Mouse (Mus musculus) lung, adult 2 months (tissue): ENCODE results near the gene Itga2b. TPM values are rescaled to one million over a fixed set of nuclear protein-coding genes. Genes with fewer than 3 reads are reported as not detected.

ENCODE experiments used
- DNase-seq: peaks from one replicate; pipeline ENCODE4 v3.0.0; 2022
- H3K4me1 ChIP-seq: fragments of 200-500 bp; 2 replicates; pipeline ENCODE4 v1.6.1; 2011; ENCODE audit warnings: low read length; ENCODE audit not compliant: control insufficient read depth, insufficient read depth
- H3K4me3 ChIP-seq: fragments of 200-500 bp; replicated peaks from 2 replicates; pipeline ENCODE3; 2011; ENCODE audit warnings: low read depth, mild to moderate bottlenecking, control low read depth, low read length; ENCODE audit errors: extremely low read depth
- CTCF ChIP-seq: fragments of 200-500 bp; IDR thresholded peaks from 2 replicates; pipeline ENCODE4 v1.5.1; 2011; ENCODE audit warnings: mild to moderate bottlenecking, low read length, control low read depth; ENCODE audit not compliant: insufficient read depth
- POLR2A ChIP-seq: fragments of 200-500 bp; IDR thresholded peaks from 2 replicates; pipeline ENCODE4 v1.6.1; 2011; ENCODE audit warnings: low read depth, mild to moderate bottlenecking, control low read depth, low read length, borderline replicate concordance; ENCODE audit errors: extremely low read depth
- WGBS: fragments of 180-500 bp; shearing (Covaris S2); methylation state at CpG from one replicate; pipeline ENCODE4 v1.1.7; 2018; 5-methylcytosine and 5-hydroxymethylcytosine counted together
- polyA plus RNA-seq: library from polyadenylated mRNA; depleted of rRNA; stranded (reverse); fragments of >200 nt; gene quantifications from 2 replicates; pipeline ENCODE4 v1.2.3, GENCODE M21; 2012

Itga2b gene
- polyA plus RNA-seq, 1 experiment = 14.9 TPM

DNA sequence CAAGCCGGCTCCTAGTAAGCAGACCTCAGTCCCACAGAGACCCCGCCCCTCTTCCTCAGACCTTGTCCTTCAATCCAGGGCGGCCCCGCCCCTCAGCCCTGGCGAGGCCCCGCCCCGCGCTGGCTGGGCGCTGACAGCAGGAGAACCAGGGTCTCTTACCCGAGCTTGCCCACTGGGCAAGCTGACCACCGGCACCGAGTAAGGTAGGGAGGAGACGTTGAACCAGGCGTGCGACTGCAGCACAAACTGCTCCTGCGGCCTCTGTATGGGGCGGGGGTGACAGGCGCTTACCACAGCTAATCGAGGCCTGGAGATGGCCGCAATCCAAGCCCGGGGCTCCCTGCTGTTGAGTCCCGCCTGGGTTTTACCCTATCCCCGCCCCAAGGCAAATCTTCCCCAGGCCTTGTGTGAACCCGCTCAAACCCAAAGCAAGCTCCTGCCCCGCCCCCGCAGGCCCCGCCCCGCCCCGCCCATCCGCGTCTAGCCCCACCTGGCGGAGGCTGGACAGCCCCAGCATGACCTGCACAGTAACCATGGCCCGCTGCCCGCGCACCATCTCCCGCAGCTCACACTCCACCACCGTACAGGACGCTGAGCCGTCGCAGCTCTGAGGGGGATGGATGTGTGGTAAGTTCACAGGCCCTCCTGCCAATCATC lies 14.1 kb downstream of the Itga2b start:
- peak; percentile 69 for DNase-seq
- WGBS = under 1% methylated on average over 40 of the region's 40 CpGs
- Histone ChIP-seq H3K4me3 (peak overlapping the region; percentile 54), H3K4me1 (peaks cover 7% of the 10 kb centered on the region)
- TF ChIP-seq CTCF (no peak), POLR2A (no peak)

DNA sequence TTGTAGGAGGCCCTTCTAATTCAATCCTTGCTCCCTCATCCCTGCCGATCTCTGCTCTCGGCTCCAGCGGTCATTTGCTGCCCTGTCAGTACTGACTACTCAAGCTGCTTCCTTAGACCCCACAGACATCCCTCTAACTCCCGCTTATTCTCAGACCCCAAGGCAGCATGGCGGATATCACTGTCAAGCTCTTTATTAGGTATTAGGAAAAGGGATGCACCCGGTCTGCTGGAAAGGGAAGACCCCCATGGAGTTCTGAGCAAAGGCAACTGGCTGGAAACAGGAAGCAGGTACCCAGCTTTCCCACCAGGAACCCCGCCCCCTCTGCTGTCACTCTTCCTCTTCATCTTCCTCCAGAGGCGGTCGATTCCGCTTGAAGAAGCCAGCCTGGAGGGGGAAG lies 16.8 kb downstream of the Itga2b start:
- TF ChIP-seq CTCF (no peak), POLR2A (no peak)
- DNase-seq = no peak
- 30% methylated on average over 10 of the region's 10 CpGs for WGBS

DNA sequence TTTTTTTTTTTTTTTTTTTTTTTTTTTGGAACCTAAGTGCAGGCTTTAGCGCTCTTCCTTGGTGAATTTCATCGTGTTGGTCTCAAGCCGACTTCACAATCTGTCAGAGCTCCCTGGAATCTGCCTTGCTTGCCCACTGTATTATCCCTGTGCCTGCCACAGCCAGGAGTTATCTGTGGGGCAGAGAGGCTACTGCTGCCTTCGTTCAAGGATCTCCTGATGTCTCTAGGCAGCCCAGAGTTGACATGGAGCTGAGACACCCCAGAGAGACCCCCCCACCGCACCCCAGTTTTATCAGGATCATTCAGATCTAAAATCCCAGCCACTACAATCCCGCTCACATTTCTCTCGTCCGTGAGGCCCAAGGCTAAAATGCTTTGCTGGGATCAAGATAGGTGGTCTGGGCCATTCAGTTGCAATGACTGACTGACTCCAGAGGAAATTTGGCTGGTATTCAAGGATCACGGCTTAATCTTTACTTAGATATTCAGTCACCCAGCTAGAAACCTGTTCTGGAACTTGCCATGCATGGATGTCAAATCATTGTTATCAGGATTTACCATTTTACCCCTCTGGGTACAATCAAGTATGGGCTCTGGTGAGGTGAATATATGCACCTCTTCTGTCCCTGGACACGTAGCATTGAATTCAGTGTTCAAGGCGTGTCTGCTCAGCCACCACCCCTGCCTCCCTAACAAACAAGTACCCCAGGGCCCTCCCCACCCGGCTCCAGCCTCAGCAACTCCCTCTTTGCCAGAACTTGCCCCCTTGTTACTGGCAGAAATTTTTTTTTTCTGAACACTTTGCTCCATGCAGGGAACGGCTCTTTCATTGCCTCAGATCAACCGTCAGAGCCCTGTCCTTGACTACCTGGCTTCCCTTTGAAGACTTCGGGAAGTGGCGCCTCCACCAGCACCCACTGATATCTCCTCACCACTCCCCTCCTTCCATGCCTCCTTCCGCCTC lies 20.6 kb downstream of the Itga2b start:
- H3K4me1 ChIP-seq = peaks cover 11% of the 10 kb centered on the region
- WGBS = 63% methylated on average over 17 of the region's 17 CpGs
- no peak for DNase-seq
- TF ChIP-seq CTCF (no peak), POLR2A (no peak)
- H3K4me3 ChIP-seq = no peak overlapping the region

More for the DNA sequence above, 16.8 kb downstream of the Itga2b start:
- Histone ChIP-seq H3K4me1 (peaks cover 7% of the 10 kb centered on the region), H3K4me3 (no peak overlapping the region)

DNA sequence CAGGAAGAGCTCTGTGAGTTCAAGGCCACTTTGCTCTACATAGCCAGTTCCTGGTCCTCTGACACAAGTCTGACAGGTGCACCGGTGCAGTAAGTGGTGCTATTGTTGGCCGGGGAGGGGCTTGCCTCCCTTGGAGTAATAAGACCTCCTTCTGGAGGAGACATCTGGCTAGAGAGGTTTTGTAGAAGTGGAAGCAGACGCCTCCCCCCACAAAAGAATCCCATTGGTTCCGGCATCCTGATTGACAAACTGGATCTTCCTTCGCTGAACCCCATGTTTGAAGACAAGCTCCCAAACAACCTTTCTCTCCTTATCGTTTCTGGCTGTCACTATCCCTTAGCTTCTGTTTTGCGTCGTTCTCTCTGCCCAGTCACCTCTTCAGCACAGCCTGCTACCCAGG lies 21.6 kb downstream of the Itga2b start:
- no peak overlapping the region for H3K4me3 ChIP-seq
- no peak for TF ChIP-seq CTCF
- no peak for TF ChIP-seq POLR2A
- H3K4me1 ChIP-seq = peaks cover 11% of the 10 kb centered on the region
- WGBS = 24% methylated on average over 8 of the region's 8 CpGs
- DNase-seq = no peak

DNA sequence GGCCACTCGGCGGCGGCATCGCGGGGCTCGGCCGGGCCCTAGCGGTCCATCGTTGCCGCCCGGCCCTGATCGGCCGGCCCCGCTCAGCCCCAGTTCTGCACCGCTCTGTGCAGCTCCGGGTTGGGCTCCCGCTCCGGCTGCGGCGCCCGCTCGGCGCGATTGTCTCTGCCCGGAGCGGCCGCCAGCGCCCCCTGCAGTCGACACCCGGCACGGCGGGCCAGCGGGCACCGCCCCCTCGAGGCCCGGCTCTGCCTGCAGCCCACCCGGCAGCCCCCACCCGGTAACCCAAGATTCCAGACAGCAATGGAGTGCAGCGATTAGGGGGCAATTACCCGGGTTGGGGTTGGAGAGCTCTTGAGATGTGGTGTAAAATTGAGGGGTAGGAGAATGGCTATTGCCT lies 22.4 kb downstream of the Itga2b start, which contains the start of gene Fam171a2:
TSS of gene Fam171a2 (minus strand) at position 186 of the 400 bp plus-strand sequence.
- Histone ChIP-seq H3K4me1 (peaks cover 11% of the 10 kb centered on the region), H3K4me3 (peak within 1 kb of the TSS; percentile 68)
- peak; percentile 82 for DNase-seq
- under 1% methylated on average over 40 of the region's 40 CpGs for WGBS
- TF ChIP-seq CTCF (0 out of 2 replicates have a peak, but pooled peaks have one; percentile 5), POLR2A (no peak)

DNA sequence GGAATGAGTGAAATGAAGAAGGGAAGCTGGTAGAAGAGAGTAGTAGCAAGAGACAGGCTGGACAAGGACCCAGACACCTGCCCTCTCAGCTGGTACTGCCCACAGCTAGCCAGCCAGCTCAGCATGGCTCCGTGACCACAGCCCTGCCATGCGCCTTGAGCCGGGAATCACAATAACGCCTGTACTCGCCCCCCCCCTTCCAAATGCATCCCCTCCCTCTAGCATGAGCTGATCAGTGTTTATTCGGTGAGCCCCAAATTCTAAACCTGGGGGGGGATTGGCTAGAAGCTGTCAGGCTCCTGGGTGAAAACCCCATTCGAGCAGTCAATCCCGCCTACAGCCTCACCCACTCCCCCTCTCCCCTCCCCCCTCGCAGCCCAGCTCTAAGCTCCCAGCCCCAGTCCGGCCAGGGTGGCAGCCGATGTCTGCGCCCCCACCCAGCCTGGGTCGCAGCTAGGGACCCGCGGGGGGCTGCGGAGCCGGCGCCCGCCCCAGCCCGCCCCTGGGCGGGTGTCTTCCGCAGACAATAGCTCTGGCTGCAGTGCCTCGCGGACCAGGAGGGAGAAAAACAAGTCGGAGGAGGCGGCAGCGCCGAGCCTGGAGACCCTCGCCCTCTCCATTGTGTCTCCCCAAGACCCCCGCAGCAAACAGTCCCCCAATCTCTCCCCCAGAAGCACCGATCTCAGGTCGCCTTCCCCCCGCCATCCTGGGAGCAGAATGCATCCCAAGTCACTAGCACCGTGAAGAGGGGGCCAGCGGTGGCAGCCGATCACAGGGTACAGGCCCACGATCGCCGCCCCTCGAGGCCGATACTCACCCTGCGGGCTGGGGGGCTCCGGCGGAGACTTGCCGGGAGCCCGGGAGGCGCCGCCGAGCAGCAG lies 23.1 kb downstream of the Itga2b start:
- WGBS = under 1% methylated on average over 48 of the region's 49 CpGs
- no peak for TF ChIP-seq CTCF
- no peak for TF ChIP-seq POLR2A

DNA sequence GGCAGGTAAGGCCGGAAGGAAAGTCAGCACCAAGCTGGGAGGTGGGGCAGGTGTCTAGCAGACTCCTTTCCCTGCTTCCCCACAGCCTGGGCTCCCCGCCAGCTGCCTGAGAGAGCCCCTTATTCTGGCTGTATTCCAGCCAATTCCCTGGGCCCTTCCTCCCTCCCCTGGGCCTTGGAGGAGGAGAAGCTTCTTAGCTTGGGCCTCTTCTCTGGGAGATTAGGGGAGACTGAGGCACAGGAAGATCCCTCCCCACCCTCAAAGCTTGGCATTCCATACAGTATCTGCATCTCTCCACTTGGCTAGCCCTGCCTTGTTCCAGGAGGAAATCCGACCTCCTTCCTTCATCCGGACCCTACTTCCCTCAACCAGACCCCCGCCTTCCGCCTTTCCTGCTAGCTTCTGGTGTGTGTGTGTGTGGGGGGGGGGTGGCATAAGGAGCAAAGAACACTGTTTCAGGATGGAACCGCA lies 24.0 kb downstream of the Itga2b start:
- Histone ChIP-seq H3K4me1 (peaks cover 11% of the 10 kb centered on the region), H3K4me3 (no peak overlapping the region)
- TF ChIP-seq CTCF = no peak
- no peak for TF ChIP-seq POLR2A
- DNase-seq = no peak
- WGBS = 10% methylated on average over 7 of the region's 7 CpGs

More for the DNA sequence above, 23.1 kb downstream of the Itga2b start:
- Histone ChIP-seq H3K4me3 (peak overlapping the region; percentile 68), H3K4me1 (peaks cover 11% of the 10 kb centered on the region)
- DNase-seq = peak; percentile 39

DNA sequence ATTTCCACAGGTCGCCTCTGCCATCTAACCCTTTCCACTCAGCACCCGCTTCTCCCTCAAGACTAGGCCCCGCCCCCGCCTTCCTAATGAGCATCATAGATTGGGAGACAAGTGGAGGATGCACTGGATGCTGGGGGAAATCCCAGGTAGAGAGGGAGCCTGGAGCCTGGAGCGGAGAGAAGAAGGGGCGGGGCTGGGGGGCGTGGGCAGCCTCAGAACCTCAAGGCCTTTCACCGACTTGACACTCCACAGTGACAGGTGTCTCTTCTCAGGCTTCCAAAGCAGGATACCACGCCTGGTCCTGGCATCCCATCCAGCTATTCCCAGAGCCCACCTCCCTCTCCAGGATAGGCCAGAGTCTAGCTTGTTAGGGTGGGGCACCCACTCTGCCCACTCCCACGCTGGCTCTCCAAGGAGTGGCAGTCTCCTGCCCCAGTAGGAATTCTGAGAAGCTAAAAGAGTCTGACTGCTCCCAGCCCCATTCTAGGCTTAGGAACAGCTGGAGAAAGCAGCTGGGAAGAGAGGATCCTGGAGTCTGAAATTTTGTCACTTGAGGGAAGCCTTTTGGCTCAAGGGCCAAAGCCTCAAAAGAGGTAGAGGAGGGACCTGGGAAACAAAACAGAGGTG lies 24.5 kb downstream of the Itga2b start:
- 34% methylated on average over 10 of the region's 10 CpGs for WGBS
- H3K4me3 ChIP-seq = no peak overlapping the region
- no peak for DNase-seq
- TF ChIP-seq POLR2A = no peak
- no peak for TF ChIP-seq CTCF
- H3K4me1 ChIP-seq = peaks cover 11% of the 10 kb centered on the region

DNA sequence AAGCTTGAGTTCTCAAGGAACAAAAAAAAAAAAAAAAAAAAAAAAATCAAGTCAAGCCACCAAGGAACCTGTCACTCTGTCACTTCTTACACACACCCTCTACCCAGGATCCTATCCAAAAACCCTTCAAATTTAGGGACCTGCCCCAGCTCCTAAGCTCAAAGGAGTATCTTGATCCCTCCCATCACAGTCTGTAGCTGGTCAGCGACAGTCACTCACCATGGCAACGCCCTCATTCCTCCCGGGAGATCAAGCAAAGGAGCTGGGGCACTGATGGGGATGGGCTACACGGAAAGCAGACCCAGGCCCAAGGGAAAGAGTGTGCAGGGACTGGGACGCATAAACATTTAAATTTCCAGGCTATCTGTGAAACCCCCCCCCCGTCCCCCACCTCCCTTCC lies 25.1 kb downstream of the Itga2b start:
- peaks cover 11% of the 10 kb centered on the region for H3K4me1 ChIP-seq
- 45% methylated on average over 6 of the region's 6 CpGs for WGBS
- no peak for DNase-seq
- TF ChIP-seq POLR2A = no peak
- TF ChIP-seq CTCF = no peak
- no peak overlapping the region for H3K4me3 ChIP-seq
